Mouse (Mus musculus) midbrain, postnatal 0 days (tissue): ENCODE data around the gene Zfp616. TPM values are rescaled to one million over a fixed set of nuclear protein-coding genes. Genes with fewer than 3 reads are reported as not detected.

Experiments
- ATAC-seq: fragments of 200-750 bp; cut with Nextera tagmentation; 2 replicates; pipeline ENCODE4 v1.8.0; 2017; ENCODE audit warnings: moderate number of reproducible peaks, mild to moderate bottlenecking, moderate TSS enrichment, moderate library complexity; ENCODE audit not compliant: low FRiP score
- DNase-seq: peaks from one replicate; pipeline ENCODE4 v3.0.0-alpha.2; 2015; ENCODE audit warnings: low spot score
- H3K27ac ChIP-seq: fragments of 300-500 bp; sonication (generic); 2 replicates; pipeline ENCODE4 v1.5.1; 2014; ENCODE audit warnings: low read depth, mild to moderate bottlenecking, low read length, mixed read lengths
- H3K27me3 ChIP-seq: fragments of 300-500 bp; sonication (generic); 2 replicates; pipeline ENCODE4 v1.6.1; 2014; ENCODE audit warnings: low read length, control low read depth, mixed read lengths; ENCODE audit not compliant: insufficient read depth
- H3K36me3 ChIP-seq: fragments of 300-500 bp; sonication (generic); 2 replicates; pipeline ENCODE4 v1.6.1; 2014; ENCODE audit warnings: low read length, control low read depth, mixed read lengths; ENCODE audit not compliant: insufficient read depth
- H3K4me1 ChIP-seq: fragments of 300-500 bp; sonication (generic); 2 replicates; pipeline ENCODE4 v1.6.1; 2014; ENCODE audit warnings: mild to moderate bottlenecking, control low read depth, antibody characterized with exemption, low read length, mixed read lengths; ENCODE audit not compliant: insufficient read depth
- H3K4me2 ChIP-seq: fragments of 300-500 bp; sonication (generic); 2 replicates; pipeline ENCODE4 v1.6.1; 2014; ENCODE audit warnings: low read depth, mild to moderate bottlenecking, low read length, mixed read lengths; ENCODE audit not compliant: poor library complexity, severe bottlenecking
- H3K4me3 ChIP-seq: fragments of 300-500 bp; sonication (generic); 2 replicates; pipeline ENCODE4 v1.5.1; 2014; ENCODE audit warnings: low read depth, mild to moderate bottlenecking, low read length, moderate library complexity
- H3K9ac ChIP-seq: fragments of 300-500 bp; sonication (generic); replicated peaks from 2 replicates; pipeline ENCODE4 v1.6.1; 2014; ENCODE audit warnings: mild to moderate bottlenecking, low read length, moderate library complexity, mixed read lengths; ENCODE audit not compliant: poor library complexity, severe bottlenecking
- H3K9me3 ChIP-seq: fragments of 300-500 bp; sonication (generic); 2 replicates; pipeline ENCODE4 v1.6.1; 2016; ENCODE audit warnings: low read length, control low read depth
- CTCF ChIP-seq: IDR thresholded peaks from 2 replicates; pipeline ENCODE4 v1.5.1; 2016; ENCODE audit warnings: antibody characterized with exemption, mild to moderate bottlenecking
- polyA plus RNA-seq: library from polyadenylated mRNA; unstranded; fragments of >200 nt; fragmentation: Nextera tagmentation; extraction: Ambion mirVana; gene quantifications from 2 replicates; pipeline ENCODE4 v1.2.1, GENCODE M21; 2015
- total RNA-seq: library from RNA; depleted of rRNA; stranded (reverse); fragments of >200 nt; gene quantifications from 2 replicates; pipeline ENCODE4 v1.2.3, GENCODE M21; 2014; rRNA removed

Zfp616 gene
- total and polyA plus RNA-seq, 2 experiments from 2014 or later: not detected

DNA sequence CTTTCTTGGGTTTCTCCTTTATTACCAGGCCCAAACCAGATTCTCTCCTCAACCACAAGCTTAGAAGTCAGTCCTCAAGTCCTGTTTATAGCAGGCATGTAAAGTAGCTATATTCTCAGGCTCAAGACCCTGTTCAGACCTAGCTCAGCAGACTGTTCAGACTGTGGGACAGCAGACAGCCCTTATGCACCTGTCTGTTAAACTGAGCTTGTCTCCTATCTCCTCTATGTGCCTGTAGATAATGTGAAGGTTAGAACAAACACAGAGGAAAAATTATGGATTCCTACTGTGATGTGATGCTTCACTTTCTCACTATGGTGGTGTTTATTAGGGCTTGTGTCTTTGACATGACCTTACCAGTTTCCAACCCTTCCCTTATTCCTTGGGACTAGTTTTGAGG lies 43.7 kb downstream of the Zfp616 start, which contains the start of gene Olfr401:
Gene Olfr401 (plus strand): TSS at position 301 of the 400 bp plus-strand sequence.
- H3K4me1 ChIP-seq: no peaks in the 10 kb centered on the region
- no peak within 1 kb of the TSS for H3K4me2 ChIP-seq
- H3K9ac ChIP-seq: no peak within 1 kb of the TSS
- no peak within 1 kb of the TSS for H3K4me3 ChIP-seq
- ATAC-seq (no peak), DNase-seq (no peak)
- no peaks in the 10 kb centered on the region for H3K36me3 ChIP-seq
- H3K9me3 ChIP-seq: peaks cover 20% of the 10 kb centered on the region; the same call in 1 of the 2 replicates
- no peak within 1 kb of the TSS for H3K27ac ChIP-seq
- TF ChIP-seq CTCF: no peak
- H3K27me3 ChIP-seq: no peaks in the 10 kb centered on the region

Other genes with a start within 250 kb of the Zfp616 start
- not detected in 2 replicates for gene Olfr393, start 218.5 kb upstream of the Zfp616 start, total RNA-seq
- not detected in 2 replicates for gene Olfr393, start 218.5 kb upstream of the Zfp616 start, polyA plus RNA-seq
- not detected in 2 replicates for gene Olfr394, start 179.2 kb upstream of the Zfp616 start, total RNA-seq
- not detected in 2 replicates for gene Olfr394, start 179.2 kb upstream of the Zfp616 start, polyA plus RNA-seq
- gene Olfr395, start 160.7 kb upstream of the Zfp616 start, total RNA-seq: not detected in 2 replicates
- gene Olfr395, start 160.7 kb upstream of the Zfp616 start, polyA plus RNA-seq: not detected in 2 replicates
- gene Olfr23, start 133.3 kb upstream of the Zfp616 start, total RNA-seq: not detected in 2 replicates
- not detected in 2 replicates for gene Olfr23, start 133.3 kb upstream of the Zfp616 start, polyA plus RNA-seq
- gene Olfr397, start 109.1 kb upstream of the Zfp616 start, total RNA-seq: not detected in 2 replicates
- not detected in 2 replicates for gene Olfr397, start 109.1 kb upstream of the Zfp616 start, polyA plus RNA-seq
- gene Olfr398, start 79.5 kb upstream of the Zfp616 start, total RNA-seq: not detected in 2 replicates
- not detected in 2 replicates for gene Olfr398, start 79.5 kb upstream of the Zfp616 start, polyA plus RNA-seq
- not detected in 2 replicates for gene Olfr139, start 13.4 kb upstream of the Zfp616 start, total RNA-seq
- not detected in 2 replicates for gene Olfr139, start 13.4 kb upstream of the Zfp616 start, polyA plus RNA-seq
- not detected in 2 replicates for gene Olfr399, start 13.3 kb upstream of the Zfp616 start, total RNA-seq
- not detected in 2 replicates for gene Olfr399, start 13.3 kb upstream of the Zfp616 start, polyA plus RNA-seq
- gene Olfr401, start 43.8 kb downstream of the Zfp616 start, total RNA-seq: not detected in 2 replicates
- not detected in 2 replicates for gene Olfr401, start 43.8 kb downstream of the Zfp616 start, polyA plus RNA-seq
- gene Olfr402, start 83.6 kb downstream of the Zfp616 start, total RNA-seq: not detected in 2 replicates
- not detected in 2 replicates for gene Olfr402, start 83.6 kb downstream of the Zfp616 start, polyA plus RNA-seq
- not detected in 2 replicates for gene Olfr403, start 116.3 kb downstream of the Zfp616 start, total RNA-seq
- not detected in 2 replicates for gene Olfr403, start 116.3 kb downstream of the Zfp616 start, polyA plus RNA-seq
- gene Olfr43, start 141.4 kb downstream of the Zfp616 start, total RNA-seq: not detected in 2 replicates
- not detected in 2 replicates for gene Olfr43, start 141.4 kb downstream of the Zfp616 start, polyA plus RNA-seq
- gene Olfr406, start 189.9 kb downstream of the Zfp616 start, total RNA-seq: not detected in 2 replicates
- gene Olfr406, start 189.9 kb downstream of the Zfp616 start, polyA plus RNA-seq: not detected in 2 replicates
- not detected in 2 replicates for gene Olfr59, start 213.8 kb downstream of the Zfp616 start, total RNA-seq
- gene Olfr59, start 213.8 kb downstream of the Zfp616 start, polyA plus RNA-seq: not detected in 2 replicates